Mouse (Mus musculus): ENCODE measurements at regions not wholly inside any gene's neighbourhood (a gene's known extent, or its start where the extent isn't known, plus 50 kb on each side); places are given as distances from the start of the nearest gene placed in this dataset.

GRCm38 (mm10) chr9:117870616-117871015 lies 169.7 kb upstream of the Azi2 start:
- DNase-seq (ENCODE audit: low read depth, low spot score), result no peak

GRCm38 (mm10) chr9:117863944-117864343 lies 176.4 kb upstream of the Azi2 start:
- peak; percentile 48 for DNase-seq (ENCODE audit: low read depth, low spot score)

- DNase-seq (ENCODE audit: low read depth, low spot score), result no peak
Observed at GRCm38 (mm10) chr9:117863318-117863717, 177.0 kb upstream of the Azi2 start.

GRCm38 (mm10) chr9:117859580-117860045 lies 180.7 kb upstream of the Azi2 start:
- DNase-seq (ENCODE audit: low read depth, low spot score), result no peak

GRCm38 (mm10) chr9:117843531-117843930 lies 196.8 kb upstream of the Azi2 start:
- DNase-seq (ENCODE audit: low read depth, low spot score), result no peak

GRCm38 (mm10) chr9:117836696-117837380 lies 203.5 kb upstream of the Azi2 start:
- DNase-seq (ENCODE audit: low read depth, low spot score), result no peak

GRCm38 (mm10) chr9:117833586-117833985 lies 203.9 kb upstream of the Rbms3 start:
- DNase-seq (ENCODE audit: low read depth, low spot score), result no peak

- no peak for DNase-seq (ENCODE audit: low read depth, low spot score)
Observed at GRCm38 (mm10) chr9:117814661-117815060, 184.9 kb upstream of the Rbms3 start.

- no peak for DNase-seq (ENCODE audit: low read depth, low spot score)
Observed at GRCm38 (mm10) chr9:117813216-117813615, 183.5 kb upstream of the Rbms3 start.

GRCm38 (mm10) chr9:117805812-117806211 lies 176.1 kb upstream of the Rbms3 start:
- peak; percentile 4 for DNase-seq (ENCODE audit: low read depth, low spot score)

- no peak for DNase-seq (ENCODE audit: low read depth, low spot score)
Observed at GRCm38 (mm10) chr9:117784186-117784591, 154.5 kb upstream of the Rbms3 start.

GRCm38 (mm10) chr9:117754651-117755050 lies 124.9 kb upstream of the Rbms3 start:
- DNase-seq (ENCODE audit: low read depth, low spot score), result no peak

- DNase-seq (ENCODE audit: low read depth, low spot score), result no peak
Observed at GRCm38 (mm10) chr9:117753466-117753865, 123.8 kb upstream of the Rbms3 start.

GRCm38 (mm10) chr9:117744906-117745305 lies 115.2 kb upstream of the Rbms3 start:
- no peak for DNase-seq (ENCODE audit: low read depth, low spot score)

- no peak for DNase-seq (ENCODE audit: low read depth, low spot score)
Observed at GRCm38 (mm10) chr9:117729366-117729765, 99.7 kb upstream of the Rbms3 start.

- DNase-seq (ENCODE audit: low read depth, low spot score), result no peak
Observed at GRCm38 (mm10) chr9:117720161-117720598, 90.5 kb upstream of the Rbms3 start.

GRCm38 (mm10) chr9:117717346-117717745 lies 87.6 kb upstream of the Rbms3 start:
- no peak for DNase-seq (ENCODE audit: low read depth, low spot score)

- DNase-seq (ENCODE audit: low read depth, low spot score), result no peak
Observed at GRCm38 (mm10) chr9:117716476-117716875, 86.8 kb upstream of the Rbms3 start.

GRCm38 (mm10) chr9:117714741-117715675 lies 85.3 kb upstream of the Rbms3 start:
- no peak for DNase-seq (ENCODE audit: low read depth, low spot score)

- no peak for DNase-seq (ENCODE audit: low read depth, low spot score)
Observed at GRCm38 (mm10) chr9:117713121-117713520, 83.4 kb upstream of the Rbms3 start.

GRCm38 (mm10) chr9:117711793-117712192 lies 82.1 kb upstream of the Rbms3 start:
- DNase-seq (ENCODE audit: low read depth, low spot score), result no peak

- no peak for DNase-seq (ENCODE audit: low read depth, low spot score)
Observed at GRCm38 (mm10) chr9:117710966-117711365, 81.3 kb upstream of the Rbms3 start.

- DNase-seq (ENCODE audit: low read depth, low spot score), result no peak
Observed at GRCm38 (mm10) chr9:117709677-117710076, 80.0 kb upstream of the Rbms3 start.

Measured in ES-CJ7 (cell line).